Mouse (Mus musculus) G1E (cell line): ENCODE data around the gene Tmem115.

Source experiments
- CTCF ChIP-seq: IDR thresholded peaks from 2 replicates; pipeline ENCODE4 v1.5.1; 2012; ENCODE audit warnings: low read depth, low read length, inconsistent platforms, mixed read lengths
- GATA1 ChIP-seq: IDR thresholded peaks from 2 replicates; pipeline ENCODE4 v1.6.1; 2012; ENCODE audit warnings: borderline replicate concordance, low read length, inconsistent platforms, mixed read lengths
- GATA2 ChIP-seq: IDR thresholded peaks from 2 replicates; pipeline ENCODE4 v1.6.1; 2012; ENCODE audit warnings: low read depth, low read length, inconsistent platforms, borderline replicate concordance
- TAL1 ChIP-seq: conservative IDR thresholded peaks from 2 replicates; pipeline ENCODE4 v1.6.1; 2012; ENCODE audit warnings: low read depth, low read length, inconsistent platforms, mixed read lengths

DNA sequence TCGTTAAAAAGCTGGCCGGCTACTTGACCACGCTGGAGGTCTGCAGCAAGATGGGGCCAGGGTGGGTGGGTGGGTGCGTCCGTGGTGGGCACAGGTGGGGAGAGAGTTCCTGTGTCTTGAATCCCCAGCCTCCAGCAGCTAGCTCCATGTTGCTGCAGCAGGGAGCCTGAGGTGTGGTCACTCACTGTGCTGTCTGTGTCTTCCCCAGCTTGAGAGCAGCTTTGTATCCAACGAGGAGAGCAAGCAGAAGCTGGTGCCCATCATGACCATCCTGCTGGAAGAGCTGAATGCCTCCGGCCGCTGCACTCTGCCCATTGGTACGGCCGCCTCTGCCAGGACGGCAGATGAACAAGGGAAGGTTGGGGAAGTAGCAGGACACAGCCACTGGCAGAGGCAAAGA is 9.6 kb downstream of the Tmem115 start:
- TF ChIP-seq GATA1 (no peak), TAL1 (no peak), CTCF (no peak), GATA2 (no peak)
